8 mouse cellular contexts compared by ENCODE assay signal in the genomic region with DNA sequence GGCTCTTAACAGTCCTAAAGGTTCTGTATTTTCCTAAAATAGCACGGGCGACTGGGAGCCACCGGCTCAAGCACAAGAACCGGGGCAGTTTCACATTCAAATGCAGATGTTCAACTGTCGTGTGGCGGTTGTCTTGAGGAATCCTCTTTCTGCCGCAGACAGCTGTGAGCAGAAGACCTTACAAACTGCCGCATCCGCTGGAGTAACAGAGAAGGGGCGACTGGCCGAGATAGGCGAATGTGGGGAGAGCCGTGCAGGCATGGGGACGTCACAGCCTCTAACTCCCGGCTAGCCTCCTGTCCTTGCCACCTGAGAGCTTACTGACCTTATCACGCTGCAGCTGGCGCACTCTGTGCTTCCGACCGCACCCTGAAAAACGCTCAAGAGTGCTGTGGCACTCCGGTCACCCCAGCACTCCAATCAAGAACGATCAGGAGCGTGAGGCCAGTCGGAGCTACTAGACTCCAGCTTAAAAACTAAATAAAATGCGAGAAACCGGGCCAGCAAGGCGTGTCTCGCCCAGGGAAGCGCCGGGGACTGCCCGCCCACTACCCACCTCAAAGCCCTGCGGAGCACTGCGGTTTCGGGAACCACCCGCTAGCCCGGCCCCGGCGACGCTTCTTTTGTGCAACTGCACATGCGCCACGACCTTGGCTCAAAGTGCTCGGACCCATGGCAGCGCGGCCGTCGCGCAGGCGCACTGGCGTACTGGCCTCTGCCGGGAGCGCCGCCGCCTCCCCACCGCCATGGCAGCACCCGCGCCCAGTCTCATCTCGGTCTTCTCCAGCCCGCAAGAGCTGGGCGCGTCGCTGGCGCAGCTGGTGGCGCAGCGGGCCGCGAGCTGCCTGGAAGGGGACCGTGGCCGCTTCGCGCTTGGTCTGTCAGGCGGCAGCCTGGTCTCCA. TPM values are rescaled to one million over a fixed set of nuclear protein-coding genes. Genes with fewer than 3 reads are reported as not detected.
DNase-seq lines count a peak whose midpoint lies in the region; ATAC-seq lines count a peak whose summit lies in the region.

A gene (plus strand): TSS at position 706 of the 903 bp plus-strand sequence.

- under 1% methylated on average over 71 of the region's 71 CpGs for WGBS in forebrain, embryonic 10.5 days
- under 1% methylated on average over 71 of the region's 71 CpGs for WGBS in heart, embryonic 15.5 days
- 0% methylated on average over 71 of the region's 71 CpGs for WGBS in liver, embryonic 15.5 days (ENCODE audit: insufficient replicate concordance)
- WGBS in neural tube, embryonic 12.5 days: under 1% methylated on average over 71 of the region's 71 CpGs

- DNase-seq in c-Kit-negative CD71-positive TER-119-positive erythroid progenitor cells, embryonic 14.5 days (ENCODE audit: low read depth, low spot score): peak; percentile 71
- DNase-seq in forebrain, embryonic 10.5 days (ENCODE audit: extremely low spot score, low spot score): peak; percentile 94
- DNase-seq in kidney, postnatal 36 days: peak; percentile 97 to 98
- peak; percentile 94 for DNase-seq in telencephalon, adult 2 months (ENCODE audit: low read depth, low spot score)

- no peaks in the 10 kb centered on the region for H3K9me3 ChIP-seq in forebrain, embryonic 10.5 days
- H3K9me3 ChIP-seq in heart, embryonic 15.5 days (replicated peaks): no peaks in the 10 kb centered on the region
- no peaks in the 10 kb centered on the region for H3K9me3 ChIP-seq in liver, embryonic 15.5 days (replicated peaks)
- H3K9me3 ChIP-seq in neural tube, embryonic 12.5 days: no peaks in the 10 kb centered on the region

- H3K27ac ChIP-seq in forebrain, embryonic 10.5 days: peak within 1 kb of the TSS; percentile 95
- peak within 1 kb of the TSS; percentile 99 for H3K27ac ChIP-seq in heart, embryonic 15.5 days
- peak within 1 kb of the TSS; percentile 91 for H3K27ac ChIP-seq in liver, embryonic 15.5 days (replicated peaks)
- peak within 1 kb of the TSS; percentile 95 for H3K27ac ChIP-seq in neural tube, embryonic 12.5 days

- peak within 1 kb of the TSS; percentile 86 for H3K4me2 ChIP-seq in heart, embryonic 15.5 days
- H3K4me2 ChIP-seq in liver, embryonic 15.5 days: peak within 1 kb of the TSS; percentile 98
- peak within 1 kb of the TSS; percentile 96 for H3K4me2 ChIP-seq in neural tube, embryonic 12.5 days (replicated peaks)

- H3K36me3 ChIP-seq in forebrain, embryonic 10.5 days (replicated peaks): peaks cover 22% of the 10 kb centered on the region
- no peaks in the 10 kb centered on the region for H3K36me3 ChIP-seq in heart, embryonic 15.5 days
- H3K36me3 ChIP-seq in liver, embryonic 15.5 days (replicated peaks): no peaks in the 10 kb centered on the region; the same call in 1 of the 2 replicates
- H3K36me3 ChIP-seq in neural tube, embryonic 12.5 days: peaks cover 13% of the 10 kb centered on the region; the same call in 1 of the 2 replicates

- H3K4me1 ChIP-seq in forebrain, embryonic 10.5 days: peaks cover 49% of the 10 kb centered on the region
- peaks cover 31% of the 10 kb centered on the region for H3K4me1 ChIP-seq in heart, embryonic 15.5 days (replicated peaks)
- H3K4me1 ChIP-seq in liver, embryonic 15.5 days (replicated peaks): peaks cover 52% of the 10 kb centered on the region
- H3K4me1 ChIP-seq in neural tube, embryonic 12.5 days: peaks cover 29% of the 10 kb centered on the region

- H3K4me3 ChIP-seq in forebrain, embryonic 10.5 days: peak within 1 kb of the TSS; percentile 80
- H3K4me3 ChIP-seq in heart, embryonic 15.5 days: peak within 1 kb of the TSS; percentile 82
- peak within 1 kb of the TSS; percentile 67 for H3K4me3 ChIP-seq in liver, embryonic 15.5 days (replicated peaks)
- peak within 1 kb of the TSS; percentile 78 for H3K4me3 ChIP-seq in neural tube, embryonic 12.5 days

- peak; percentile 84 for ATAC-seq in CD4-positive, CD25-positive, alpha-beta regulatory T cell, adult 4 months
- peak; percentile 86 for ATAC-seq in heart, embryonic 15.5 days (replicated peaks; ENCODE audit: insufficient number of reproducible peaks, insufficient read depth, low FRiP score, low read depth)
- peak; percentile 85 for ATAC-seq in liver, embryonic 15.5 days (ENCODE audit: insufficient read depth)
- peak; percentile 89 for ATAC-seq in neural tube, embryonic 12.5 days (ENCODE audit: low FRiP score, low read depth)

- peaks cover 15% of the 10 kb centered on the region for H3K27me3 ChIP-seq in forebrain, embryonic 10.5 days (ENCODE audit: poor library complexity, severe bottlenecking)
- H3K27me3 ChIP-seq in heart, embryonic 15.5 days: no peaks in the 10 kb centered on the region
- H3K27me3 ChIP-seq in liver, embryonic 15.5 days: no peaks in the 10 kb centered on the region
- no peaks in the 10 kb centered on the region for H3K27me3 ChIP-seq in neural tube, embryonic 12.5 days (replicated peaks)

- H3K9ac ChIP-seq in heart, embryonic 15.5 days: peak within 1 kb of the TSS; percentile 96
- H3K9ac ChIP-seq in liver, embryonic 15.5 days: peak within 1 kb of the TSS; percentile 78
- peak within 1 kb of the TSS; percentile 94 for H3K9ac ChIP-seq in neural tube, embryonic 12.5 days

RNA-seq across cellular contexts. Expression of the gene that starts here (rescaled TPM):
- 10 to 100 TPM; 51.5 to 53.4 TPM for polyA plus RNA-seq in CD4-positive, CD25-positive, alpha-beta regulatory T cell, adult 4 months (2017; shearing (Covaris generic))
- 262 and 266 TPM in 2 replicates for polyA plus RNA-seq in forebrain, embryonic 10.5 days (2016; fragmentation: Nextera tagmentation; extraction: Ambion mirVana)
- 159 and 171 TPM in 2 replicates for polyA plus RNA-seq in heart, embryonic 15.5 days (2015; fragmentation: Nextera tagmentation; extraction: Ambion mirVana)
- 90.7 and 92.8 TPM in 2 replicates for polyA plus RNA-seq in liver, embryonic 15.5 days (2015; fragmentation: Nextera tagmentation; extraction: Ambion mirVana)
- polyA plus RNA-seq in neural tube, embryonic 12.5 days (2016; fragmentation: Nextera tagmentation; extraction: Ambion mirVana): 198 and 217 TPM in 2 replicates

Comparison
In these comparisons a context has a peak if more than half of its experiments do, and no peak if none do; other contexts are left out.
1. Peak in every context shown above with its lines: DNase-seq, ATAC-seq, H3K4me3 ChIP-seq and H3K27ac ChIP-seq.